Mouse (Mus musculus) adrenal gland, adult 18-20 months (tissue): Measurements from ENCODE around the gene Smok3c. TPM values are rescaled to one million over a fixed set of nuclear protein-coding genes. Genes with fewer than 3 reads are reported as not detected.
A peak's percentile ranks its signal among the peaks of the same experiment; 100 is the strongest.
"Not testable (repeated sequence)": the region's sequence is repeated elsewhere in the genome, so short reads cannot be mapped to it uniquely, and the experiment has no call there.

Experiments used
- DNase-seq, 2 experiments: peaks; one replicate each; pipeline ENCODE4 v3.0.0; 2021 to 2022; ENCODE audit warnings: low spot score in 2 of 2
- long read RNA-seq, 2 experiments: library from polyadenylated mRNA; stranded (forward); transcript quantifications; one replicate each; pipeline ENCODE4 v2.0.0; 2021
- total RNA-seq, 2 experiments: library from RNA; stranded (reverse); gene quantifications; 1 replicate in 1 of 2; 2 replicates in 1 of 2; pipeline ENCODE4 v1.2.3; 2021

Gene Smok3c
- not detected for total RNA-seq
- long read RNA-seq, experiment 1: 0 reads
- long read RNA-seq, experiment 2: 0 reads

DNA sequence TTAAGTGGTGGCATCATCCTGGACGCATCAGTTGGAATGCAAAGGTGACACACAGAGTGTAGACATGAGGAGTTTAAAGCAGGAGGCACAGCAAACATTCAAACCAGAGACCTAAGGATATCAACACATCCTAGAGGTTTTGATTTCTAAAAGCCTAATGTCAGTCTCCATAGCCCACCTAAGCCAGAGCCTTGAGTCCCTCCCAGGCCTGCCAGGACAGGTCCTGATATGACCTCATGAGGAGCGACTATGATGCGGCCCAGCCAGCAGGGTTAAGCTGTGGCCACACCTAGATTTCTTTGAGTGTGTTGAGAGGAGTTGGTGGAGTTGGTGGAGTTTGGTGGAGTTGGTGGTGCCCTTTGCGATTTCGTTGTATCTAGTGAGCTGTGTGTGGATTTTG, at the start of gene Smok3c:
Smok3c (plus strand) TSS at position 301 of the 400 bp plus-strand sequence.
- not testable (repeated sequence) for DNase-seq

DNA sequence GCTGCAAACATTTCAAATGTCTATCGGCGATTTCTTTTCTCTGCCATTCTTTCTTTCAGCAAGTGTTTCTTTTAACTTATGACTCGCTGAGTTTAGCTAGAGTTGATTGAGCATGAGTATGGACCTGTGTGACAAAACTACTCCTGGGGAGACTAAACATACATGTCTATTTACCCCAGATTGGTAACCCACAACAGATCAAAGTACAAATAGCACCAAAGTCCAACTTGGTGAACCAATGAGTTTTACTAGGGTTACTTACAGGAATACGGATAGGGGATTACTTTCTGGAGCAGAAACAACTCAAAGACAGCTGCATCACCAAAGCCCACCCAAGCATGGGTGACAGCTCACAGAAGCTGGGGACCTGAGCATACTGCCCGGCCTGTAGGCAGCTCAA, 43.6 kb upstream of the Smok3c start:
- DNase-seq: no peak

DNA sequence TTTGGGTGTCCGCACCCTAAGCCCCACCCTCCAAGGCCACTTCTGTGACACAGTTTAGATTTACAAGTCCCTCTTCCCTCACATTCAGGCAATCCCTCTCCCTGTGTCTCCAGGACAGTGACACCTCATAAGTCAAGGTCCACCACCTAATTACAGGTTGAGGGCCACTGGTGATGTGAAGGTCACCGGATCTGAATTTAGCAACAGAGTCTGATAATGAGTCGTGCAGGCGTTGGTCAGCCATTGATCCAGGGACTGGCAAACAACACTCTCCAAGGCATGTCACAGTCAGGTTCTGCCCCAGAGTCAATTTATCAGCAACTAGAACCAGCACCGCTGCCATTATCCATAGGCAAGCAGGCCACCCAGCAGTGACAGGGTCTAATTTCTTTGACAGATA, 40.6 kb upstream of the Smok3c start:
- DNase-seq: no peak

DNA sequence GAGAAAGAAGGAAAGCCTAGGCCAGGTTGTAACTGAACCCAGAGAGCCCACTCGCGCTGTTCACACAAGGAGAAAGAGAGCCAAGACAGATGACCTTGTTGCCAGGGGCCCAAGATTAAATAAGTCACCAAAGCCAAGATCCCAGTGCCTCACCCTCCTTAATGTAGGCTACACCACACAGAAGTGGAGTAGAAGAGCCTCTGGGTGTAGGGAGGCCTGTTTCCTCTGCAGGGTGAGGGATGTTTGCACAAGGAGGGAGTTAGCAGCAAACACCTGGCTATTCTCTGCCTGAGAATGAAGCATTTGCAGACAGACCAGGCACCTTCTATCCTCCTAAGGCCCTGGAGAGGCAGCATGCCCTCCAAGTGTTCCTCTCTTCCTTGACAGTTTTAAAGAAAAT, 36.5 kb upstream of the Smok3c start:
- no peak for DNase-seq

DNA sequence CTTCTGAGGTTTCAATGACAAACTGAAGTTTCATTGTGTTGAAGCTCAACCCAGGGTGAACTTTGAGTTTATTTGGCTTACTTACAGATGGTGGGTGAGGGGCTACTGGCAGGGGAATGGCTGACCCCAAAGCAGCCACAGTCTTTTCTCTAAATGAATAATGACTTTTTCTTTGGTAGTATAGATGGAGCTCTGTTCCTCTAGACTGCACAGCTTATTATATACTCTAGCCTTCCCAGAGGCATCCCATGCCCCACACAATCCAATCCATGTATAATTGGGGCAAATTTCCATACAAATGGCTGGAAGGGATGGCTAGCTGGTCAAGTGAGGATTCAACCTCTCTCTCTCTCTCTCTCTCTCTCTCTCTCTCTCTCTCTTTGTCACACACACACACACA, 36.0 kb upstream of the Smok3c start:
- DNase-seq: no peak

DNA sequence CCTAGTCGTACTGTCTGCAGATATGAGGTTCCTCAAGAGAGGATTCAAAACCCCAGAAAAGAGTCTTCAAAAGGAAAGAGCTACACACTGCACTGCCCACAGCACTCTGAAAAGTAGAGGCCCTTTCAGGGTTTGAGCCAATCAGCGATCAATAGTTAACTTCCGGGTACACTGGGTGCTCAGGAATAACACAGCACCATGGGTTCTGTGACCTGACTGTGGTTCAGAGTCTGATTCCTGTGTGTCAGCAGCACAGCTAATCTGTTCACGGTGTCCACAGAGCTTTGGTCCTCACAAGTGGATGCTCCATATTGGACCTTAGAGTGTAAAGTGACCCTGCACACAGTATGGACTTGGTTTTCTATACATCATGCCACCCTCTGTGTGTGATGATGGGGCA, 33.4 kb upstream of the Smok3c start:
- DNase-seq: not testable (repeated sequence)

DNA sequence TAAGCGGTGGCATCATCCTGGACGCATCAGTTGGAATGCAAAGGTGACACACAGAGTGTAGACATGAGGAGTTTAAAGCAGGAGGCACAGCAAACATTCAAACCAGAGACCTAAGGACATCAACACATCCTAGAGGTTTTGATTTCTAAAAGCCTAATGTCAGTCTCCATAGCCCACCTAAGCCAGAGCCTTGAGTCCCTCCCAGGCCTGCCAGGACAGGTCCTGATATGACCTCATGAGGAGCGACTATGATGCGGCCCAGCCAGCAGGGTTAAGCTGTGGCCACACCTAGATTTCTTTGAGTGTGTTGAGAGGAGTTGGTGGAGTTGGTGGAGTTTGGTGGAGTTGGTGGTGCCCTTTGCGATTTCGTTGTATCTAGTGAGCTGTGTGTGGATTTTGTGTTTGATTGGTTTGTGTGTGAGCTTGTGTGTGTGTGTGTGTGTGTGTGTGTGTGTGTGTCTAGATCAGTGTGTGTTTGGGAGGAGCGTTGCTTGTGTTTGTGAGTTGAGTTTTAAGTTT, 32.0 kb upstream of the Smok3c start, which contains the start of the genes Smok3a and Smok3b:
Smok3a (plus strand) TSS at position 301 of the 519 bp plus-strand sequence.
Smok3b (plus strand) TSS at position 469 of the 519 bp plus-strand sequence.
- not testable (repeated sequence) for DNase-seq

DNA sequence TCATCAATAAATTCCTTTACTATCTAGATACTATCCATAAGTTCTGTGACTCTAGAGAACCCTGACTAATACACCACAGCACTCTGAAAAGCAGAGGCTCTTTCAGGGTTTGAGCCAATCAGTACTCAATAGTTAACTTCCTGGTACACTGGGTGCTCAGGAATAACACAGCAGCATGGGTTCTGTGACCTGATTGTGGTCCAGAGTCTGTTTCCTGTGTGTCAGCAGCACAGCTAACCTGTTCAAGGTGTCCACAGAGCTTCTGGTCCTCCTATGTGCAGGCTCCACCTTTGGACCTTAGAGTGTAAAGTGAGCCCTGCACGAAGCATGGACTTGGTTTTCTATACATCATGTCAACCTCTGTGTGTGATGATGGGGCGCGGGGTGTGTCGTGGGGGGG, 20.8 kb downstream of the Smok3c start:
- no peak for DNase-seq

DNA sequence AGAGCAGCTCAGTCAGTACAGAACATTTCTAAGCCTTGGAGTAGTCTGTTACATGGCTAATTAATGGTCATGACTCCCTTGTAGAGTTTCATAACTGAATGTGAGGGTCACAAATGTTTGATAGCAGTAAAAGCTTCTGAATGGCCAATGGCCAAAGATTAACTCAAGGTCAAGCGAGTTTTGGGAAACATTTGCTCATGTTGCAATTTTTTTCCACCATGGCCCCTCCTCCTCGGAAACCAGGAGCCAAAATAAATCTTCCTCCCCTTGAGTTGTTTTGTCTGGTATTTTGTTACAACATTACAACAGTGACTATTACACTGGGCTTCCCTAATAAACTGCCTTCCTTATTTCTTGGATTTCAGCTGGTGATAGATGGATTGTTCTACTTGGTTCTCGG, 22.7 kb downstream of the Smok3c start:
- DNase-seq: no peak

DNA sequence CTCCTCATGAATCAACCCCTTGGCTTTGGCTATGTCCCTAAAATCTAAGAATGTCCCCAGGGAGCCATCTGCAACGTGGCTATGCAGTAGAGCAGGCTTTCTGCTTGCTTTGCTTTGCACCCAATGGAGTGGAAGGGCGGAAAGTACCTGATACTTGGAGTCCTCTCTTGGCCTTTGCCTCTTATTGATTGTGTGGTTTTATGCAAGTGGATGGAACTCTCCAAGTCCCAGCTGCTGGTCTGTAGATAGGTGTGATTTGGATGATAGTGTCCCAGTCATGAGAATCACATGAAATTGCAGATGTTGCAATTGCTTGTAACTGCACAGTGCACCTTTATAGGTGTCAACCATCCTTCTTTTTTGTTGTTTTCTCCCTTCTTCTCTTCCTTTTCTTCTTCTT, 23.2 kb downstream of the Smok3c start:
- no peak for DNase-seq

DNA sequence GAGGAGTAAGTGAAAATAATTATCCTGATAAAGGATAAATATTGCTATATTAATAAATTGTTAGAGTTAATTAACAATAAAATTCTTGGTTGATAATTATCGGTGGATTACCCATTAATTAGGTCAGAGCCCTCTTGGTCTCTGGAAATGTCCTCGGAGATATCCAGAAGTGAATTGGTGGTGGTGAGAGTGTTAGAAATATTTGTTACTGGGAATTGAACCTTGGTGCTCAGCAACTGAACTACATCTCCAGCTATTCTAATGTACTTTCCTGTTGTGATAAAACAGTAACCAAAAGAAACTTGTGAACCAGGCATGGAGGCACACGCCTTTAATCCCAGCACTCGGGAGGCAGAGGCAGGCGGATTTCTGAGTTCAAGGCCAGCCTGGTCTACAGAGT, 27.5 kb downstream of the Smok3c start:
- DNase-seq: no peak

DNA sequence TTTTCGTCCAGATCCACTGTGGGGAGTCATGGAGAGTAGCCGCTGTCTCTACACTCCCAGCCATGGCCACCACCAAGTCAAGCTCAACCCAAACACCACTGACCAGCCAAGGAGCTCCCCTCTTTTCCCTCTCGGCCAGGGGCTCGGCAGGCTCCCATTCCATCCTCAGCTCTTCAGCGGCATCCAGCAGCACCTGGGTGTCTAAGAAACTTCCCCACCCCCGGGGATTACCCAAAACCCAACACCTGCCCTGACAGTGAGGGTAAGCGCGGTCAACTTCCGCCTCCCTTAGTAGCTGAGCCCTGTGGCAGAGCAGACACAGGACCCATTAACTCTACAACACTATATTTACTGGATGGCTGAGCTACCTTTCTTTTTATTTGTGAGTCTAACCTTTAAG, 28.5 kb downstream of the Smok3c start:
- no peak for DNase-seq

DNA sequence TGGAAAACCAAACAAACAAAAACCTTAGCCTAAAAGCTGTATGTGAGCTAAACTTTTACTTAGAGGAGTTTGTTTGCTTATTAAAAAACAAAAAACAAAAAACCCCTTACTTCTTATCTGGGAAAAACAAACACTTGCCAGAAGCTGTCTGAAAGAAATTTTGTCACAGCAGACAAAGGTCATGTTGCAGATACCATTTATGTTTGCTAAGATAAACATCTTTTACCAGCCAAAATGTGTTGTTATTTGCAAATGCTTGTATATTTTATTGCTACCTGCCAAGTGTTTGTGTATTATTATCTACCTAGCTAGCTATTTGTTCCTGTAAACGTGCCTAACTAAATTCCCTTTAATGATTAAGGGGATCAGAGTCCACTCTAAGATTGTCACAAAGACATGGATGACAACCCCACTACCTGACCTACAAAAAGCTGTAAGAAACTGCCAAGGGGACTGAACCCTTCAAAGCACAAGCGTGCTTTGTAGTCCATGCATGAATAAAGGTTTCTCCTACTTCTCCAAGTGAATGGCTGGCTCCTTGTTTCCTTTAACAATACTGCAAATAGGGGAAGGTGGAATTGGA, 30.4 kb downstream of the Smok3c start:
- no peak for DNase-seq

DNA sequence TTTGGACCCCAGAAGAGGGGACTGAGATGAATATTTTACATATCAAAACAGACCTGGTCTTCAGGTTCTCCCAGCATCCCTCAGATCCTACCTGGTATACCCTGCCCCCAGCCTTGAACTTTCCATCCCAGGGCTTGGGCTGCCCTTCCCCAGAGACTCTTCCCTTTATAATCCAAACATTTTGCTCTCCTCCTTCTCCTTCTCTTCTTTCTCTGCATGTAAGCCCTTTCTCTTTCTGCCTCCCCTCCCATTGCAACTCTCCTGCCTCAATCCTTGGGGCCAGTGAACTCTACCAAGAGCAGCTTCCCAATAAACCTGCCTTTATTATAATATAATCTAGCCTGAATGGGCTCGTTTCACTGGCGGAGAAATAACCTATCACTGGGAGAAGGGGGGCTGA, 30.9 kb downstream of the Smok3c start:
- no peak for DNase-seq

DNA sequence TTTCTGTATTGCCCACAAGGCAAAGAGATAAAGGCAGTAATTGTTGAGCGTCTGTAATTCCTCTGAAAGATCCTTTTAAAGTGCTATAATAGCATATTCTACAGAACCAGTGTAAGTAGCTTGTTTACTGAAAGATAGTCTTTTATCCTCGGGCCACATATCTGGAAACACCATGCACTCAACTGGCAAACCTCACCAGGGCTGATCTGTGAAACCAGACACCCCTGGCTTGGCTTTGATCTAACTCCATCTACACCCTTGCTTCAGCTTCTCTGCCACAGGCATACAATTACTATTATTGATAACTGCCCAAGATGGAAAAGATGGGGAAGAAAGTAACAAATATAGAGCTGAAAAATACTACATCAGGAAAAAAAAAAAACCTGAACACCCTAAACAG, 31.5 kb downstream of the Smok3c start:
- no peak for DNase-seq

DNA sequence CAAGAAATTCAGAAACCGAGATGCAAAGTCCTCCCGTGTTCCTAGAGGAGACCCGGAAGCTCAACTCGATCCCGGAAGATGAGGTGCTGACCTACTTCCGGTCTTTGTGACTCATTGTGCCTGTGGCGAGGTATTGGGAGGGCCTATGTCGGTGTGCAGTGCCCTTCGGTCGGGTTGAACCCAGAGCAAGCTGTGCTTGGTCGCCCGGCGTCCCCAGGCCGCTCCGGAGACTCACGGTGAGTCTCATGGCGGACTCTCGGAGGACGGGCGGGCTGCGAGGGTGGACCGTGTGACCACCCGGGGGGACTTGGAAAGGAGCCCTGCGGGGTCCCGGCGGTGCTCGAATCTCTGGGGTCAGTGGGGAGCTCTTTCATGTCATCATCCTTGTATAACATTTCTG, 32.0 kb downstream of the Smok3c start, which contains the start of gene Zkscan1:
Zkscan1 (plus strand) TSS at position 89 of the 400 bp plus-strand sequence.
- peak; percentile 67 to 70 for DNase-seq

DNA sequence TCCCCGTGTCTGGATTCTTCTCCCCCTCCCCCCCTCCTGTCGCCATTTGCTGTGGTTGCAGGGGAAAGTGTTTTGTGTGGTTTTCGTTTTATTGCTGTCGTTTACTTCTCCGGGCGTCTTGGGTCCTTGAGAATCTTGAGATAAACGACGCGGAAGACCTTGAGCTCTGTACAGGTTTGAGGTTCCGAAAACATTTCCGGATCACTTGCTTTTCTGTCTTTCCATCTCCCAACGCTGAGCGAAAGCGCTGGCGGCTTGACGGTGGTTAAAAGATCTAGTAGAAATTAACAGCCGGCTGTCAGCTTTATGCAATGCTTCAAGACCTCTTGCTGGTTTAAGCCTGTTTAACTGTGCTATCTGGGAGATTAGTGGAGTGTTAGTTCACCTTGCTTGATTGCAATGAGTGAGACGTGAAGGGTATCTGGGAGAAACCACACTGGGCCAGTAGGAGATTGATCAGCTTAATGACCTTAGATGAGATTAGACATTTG, 32.5 kb downstream of the Smok3c start:
- peak in 1 of 2 experiments; percentile 12 for DNase-seq

DNA sequence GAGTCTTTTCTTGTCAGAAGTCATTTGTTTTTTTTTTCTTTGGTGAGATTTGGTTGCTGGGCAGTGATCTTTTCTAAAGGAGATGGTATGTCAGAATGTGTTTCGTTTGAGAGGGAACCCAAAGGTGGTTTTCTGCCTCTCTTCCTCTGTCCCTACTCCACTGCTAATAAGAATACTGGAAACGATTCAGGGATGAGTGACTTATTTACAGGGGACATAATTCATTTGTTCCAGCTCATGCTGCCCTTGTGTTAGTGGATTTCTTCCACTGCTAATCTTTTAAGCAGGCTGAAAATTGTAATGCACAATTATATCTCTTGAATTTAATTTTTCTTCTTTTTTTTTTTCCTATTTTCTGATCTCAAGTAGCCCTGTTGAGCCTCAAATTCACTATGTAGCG, 33.8 kb downstream of the Smok3c start:
- DNase-seq: no peak

DNA sequence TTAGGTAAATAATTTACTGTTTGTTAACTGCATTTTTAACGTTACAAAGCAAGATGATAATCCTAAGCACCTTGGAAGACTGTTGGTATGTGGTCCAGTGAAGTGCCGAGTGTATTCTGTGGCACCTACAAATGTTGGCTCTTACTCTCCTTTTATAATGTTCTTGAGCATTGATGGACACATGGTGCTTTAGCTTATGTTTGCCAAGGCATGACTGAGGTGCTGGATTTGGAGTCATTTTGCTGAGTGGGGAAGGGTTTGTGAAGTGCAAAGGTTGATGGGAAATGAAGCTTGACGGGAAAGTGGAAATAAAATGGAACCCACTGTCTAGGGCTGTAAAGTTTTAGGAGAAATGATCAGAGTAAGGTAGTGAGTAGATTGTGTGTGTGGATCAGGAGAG, 35.4 kb downstream of the Smok3c start:
- DNase-seq: no peak

DNA sequence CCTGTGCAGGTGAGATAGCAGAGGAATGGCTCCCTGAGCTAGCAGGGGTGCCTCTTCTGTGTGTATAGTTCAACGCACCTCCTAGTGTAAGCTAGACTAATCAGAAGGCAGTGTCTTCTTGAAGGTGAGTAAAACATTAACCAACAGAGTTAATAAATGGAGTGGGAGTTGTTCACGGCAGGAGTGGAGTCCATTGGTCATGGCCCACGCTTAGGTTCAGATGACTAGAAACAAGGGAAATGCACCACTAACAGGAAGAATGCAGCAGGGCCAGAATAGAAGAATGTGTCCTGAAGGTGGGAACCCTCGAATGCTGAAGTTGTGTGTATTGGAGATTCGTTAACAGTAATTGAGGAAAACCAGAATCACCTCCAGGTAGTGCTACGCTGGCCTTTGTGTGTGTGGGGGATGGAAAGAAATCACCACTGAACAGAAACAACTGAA, 36.1 kb downstream of the Smok3c start:
- DNase-seq: no peak

DNA sequence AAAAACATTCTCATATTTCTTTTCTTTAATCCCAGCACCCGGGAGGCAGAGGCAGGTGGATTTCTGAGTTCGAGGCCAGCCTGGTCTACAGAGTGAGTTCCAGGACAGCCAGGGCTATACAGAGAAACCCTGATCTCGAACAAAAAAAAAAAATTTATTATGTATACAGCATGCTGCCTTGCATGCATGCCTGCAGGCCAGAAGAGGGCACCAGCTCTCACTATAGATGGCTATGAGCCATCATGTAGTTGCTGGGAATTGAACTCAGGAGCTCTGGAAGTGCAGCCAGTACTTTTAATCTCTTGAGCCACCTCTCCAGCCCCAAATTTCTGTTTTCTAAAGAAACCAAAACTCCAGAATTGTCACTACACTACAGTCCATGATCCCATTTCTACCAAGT, 37.3 kb downstream of the Smok3c start:
- no peak for DNase-seq

DNA sequence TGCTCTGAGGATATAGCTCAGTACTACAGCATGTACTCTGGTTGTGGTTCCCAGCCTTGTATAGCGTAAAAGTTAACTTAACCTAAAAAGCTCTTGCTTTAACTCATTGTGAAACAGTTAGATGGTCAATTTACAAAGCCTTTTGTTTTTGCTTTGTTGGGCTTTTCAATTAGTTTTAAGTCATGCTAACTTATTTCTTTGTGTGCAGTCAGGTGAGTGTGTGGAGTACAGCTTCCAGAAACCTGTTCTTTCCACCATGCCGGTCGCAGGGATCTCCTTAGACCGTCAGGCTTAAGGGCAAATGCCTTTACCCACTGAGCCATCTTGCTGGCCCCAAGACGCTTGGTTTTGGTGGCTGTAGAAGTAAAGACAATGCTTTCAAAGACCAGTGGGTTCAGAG, 37.7 kb downstream of the Smok3c start:
- DNase-seq: no peak

DNA sequence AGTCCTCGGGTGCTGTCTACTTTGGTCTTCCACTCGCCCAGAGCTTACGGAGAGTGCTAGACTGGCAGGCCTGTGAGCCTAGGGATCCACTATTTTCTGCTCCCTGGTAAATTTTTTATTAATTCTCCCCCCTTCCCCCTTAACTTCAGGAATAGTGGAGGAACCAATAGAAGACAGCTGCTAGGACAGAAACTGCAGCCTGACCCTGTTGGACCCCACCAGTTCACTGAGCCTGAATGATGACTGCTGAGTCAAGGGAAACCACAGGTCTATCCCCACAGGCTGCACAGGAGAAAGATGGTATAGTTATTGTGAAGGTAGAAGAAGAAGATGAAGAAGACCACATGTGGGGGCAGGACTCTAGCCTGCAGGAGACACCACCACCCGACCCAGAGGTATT, 39.8 kb downstream of the Smok3c start:
- DNase-seq: no peak
